In the genomic region with DNA sequence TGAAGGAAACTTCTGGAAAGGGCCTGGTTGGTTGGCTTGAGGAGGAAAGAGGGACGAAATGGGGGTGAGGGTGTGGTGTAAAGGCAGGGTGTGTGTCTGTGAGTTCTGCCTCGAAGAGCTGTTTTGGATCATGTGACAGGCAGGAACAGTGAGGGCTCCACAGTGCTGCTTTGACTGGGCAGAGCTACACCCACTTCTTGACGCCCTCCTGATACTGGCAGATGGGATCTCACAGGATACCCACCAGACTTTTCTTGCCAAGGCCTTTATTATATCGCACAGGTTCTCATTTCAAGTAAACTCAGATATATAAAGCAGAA, we compare ENCODE assay signal across 24 mouse cellular contexts. TPM values are rescaled to one million over a fixed set of nuclear protein-coding genes. Genes with fewer than 3 reads are reported as not detected.
DNase-seq lines count a peak whose midpoint lies in the region; ATAC-seq and TF ChIP-seq lines count a peak whose summit lies in the region.
"Had no signal": no experiment of that assay in that cellular context is flagged by ENCODE, and none has a peak within 500 bp of the region (broad histone marks: within the 10 kb centered on the region; RNA-seq: fewer than 3 reads in every experiment).

No protein-coding gene starts in this region.

- no peak overlapping the region for H3K4me3 ChIP-seq in embryonic facial prominence, embryonic 13.5 days
- H3K4me3 ChIP-seq in embryonic facial prominence, embryonic 10.5 days, result no peak overlapping the region
- no peak overlapping the region for H3K4me3 ChIP-seq in forebrain, embryonic 12.5 days (replicated peaks)
- H3K4me3 ChIP-seq in forebrain, postnatal 0 days (ENCODE audit: low read depth, low read length), result no peak overlapping the region
- no peak overlapping the region for H3K4me3 ChIP-seq in hindbrain, embryonic 13.5 days
- H3K4me3 ChIP-seq in hindbrain, embryonic 12.5 days, result no peak overlapping the region
- no peak overlapping the region for H3K4me3 ChIP-seq in neural tube, embryonic 13.5 days
- H3K4me3 ChIP-seq: forebrain, embryonic 13.5 days had no signal

- 80% methylated on average over 4 of the region's 4 CpGs for WGBS in embryonic facial prominence, embryonic 13.5 days
- 78% methylated on average over 4 of the region's 4 CpGs for WGBS in embryonic facial prominence, embryonic 10.5 days
- WGBS in forebrain, embryonic 12.5 days, result 74% methylated on average over 4 of the region's 4 CpGs
- 68% methylated on average over 4 of the region's 4 CpGs for WGBS in forebrain, postnatal 0 days
- WGBS in hindbrain, embryonic 13.5 days, result 81% methylated on average over 4 of the region's 4 CpGs
- WGBS in hindbrain, embryonic 12.5 days, result 81% methylated on average over 4 of the region's 4 CpGs
- WGBS in neural tube, embryonic 13.5 days, result 88% methylated on average over 4 of the region's 4 CpGs

- no peaks in the 10 kb centered on the region for H3K27me3 ChIP-seq in embryonic facial prominence, embryonic 13.5 days
- no peaks in the 10 kb centered on the region for H3K27me3 ChIP-seq in embryonic facial prominence, embryonic 10.5 days (replicated peaks; ENCODE audit: low read depth, poor library complexity, severe bottlenecking)
- H3K27me3 ChIP-seq in forebrain, embryonic 12.5 days, result peaks cover 2% of the 10 kb centered on the region; the same call in 1 of the 2 replicates
- no peaks in the 10 kb centered on the region for H3K27me3 ChIP-seq in forebrain, postnatal 0 days (ENCODE audit: insufficient read depth, low read length)
- H3K27me3 ChIP-seq in hindbrain, embryonic 13.5 days, result no peaks in the 10 kb centered on the region
- no peaks in the 10 kb centered on the region for H3K27me3 ChIP-seq in hindbrain, embryonic 12.5 days
- H3K27me3 ChIP-seq in neural tube, embryonic 13.5 days, result no peaks in the 10 kb centered on the region
- H3K27me3 ChIP-seq: CH12.LX; forebrain, embryonic 13.5 days; Patski had no signal

- H3K36me3 ChIP-seq in embryonic facial prominence, embryonic 13.5 days, result no peaks in the 10 kb centered on the region
- no peaks in the 10 kb centered on the region for H3K36me3 ChIP-seq in embryonic facial prominence, embryonic 10.5 days (replicated peaks)
- no peaks in the 10 kb centered on the region for H3K36me3 ChIP-seq in forebrain, embryonic 12.5 days (replicated peaks)
- H3K36me3 ChIP-seq in forebrain, postnatal 0 days (ENCODE audit: insufficient read depth), result no peaks in the 10 kb centered on the region
- H3K36me3 ChIP-seq in hindbrain, embryonic 13.5 days, result no peaks in the 10 kb centered on the region
- H3K36me3 ChIP-seq in hindbrain, embryonic 12.5 days, result no peaks in the 10 kb centered on the region
- H3K36me3 ChIP-seq in neural tube, embryonic 13.5 days, result no peaks in the 10 kb centered on the region
- H3K36me3 ChIP-seq: G1E had no signal

- no peak overlapping the region for H3K4me2 ChIP-seq in embryonic facial prominence, embryonic 13.5 days
- no peak overlapping the region for H3K4me2 ChIP-seq in forebrain, embryonic 12.5 days
- H3K4me2 ChIP-seq in forebrain, postnatal 0 days (ENCODE audit: low read depth), result no peak overlapping the region
- H3K4me2 ChIP-seq in hindbrain, embryonic 13.5 days, result no peak overlapping the region
- H3K4me2 ChIP-seq in hindbrain, embryonic 12.5 days (replicated peaks), result no peak overlapping the region
- H3K4me2 ChIP-seq in neural tube, embryonic 13.5 days, result no peak overlapping the region

- 0 out of 2 replicates have a peak, but pooled peaks have one; percentile 43 for ATAC-seq in embryonic facial prominence, embryonic 13.5 days (ENCODE audit: insufficient number of reproducible peaks, insufficient read depth, low FRiP score, low TSS enrichment, low read depth)
- peak; percentile 37; the same call in 1 of the 2 replicates for ATAC-seq in forebrain, embryonic 12.5 days (ENCODE audit: low FRiP score)
- no peak for ATAC-seq in forebrain, postnatal 0 days
- ATAC-seq in hindbrain, embryonic 13.5 days (ENCODE audit: low FRiP score), result 0 out of 2 replicates have a peak, but pooled peaks have one; percentile 34
- no peak for ATAC-seq in hindbrain, embryonic 12.5 days (ENCODE audit: low FRiP score)
- ATAC-seq in neural tube, embryonic 13.5 days (ENCODE audit: low read depth), result peak; percentile 33; the same call in 1 of the 2 replicates
- ATAC-seq: activated CD4-positive, CD25-positive, alpha-beta regulatory T cell, adult 4 months; CD4-positive, CD25-positive, alpha-beta regulatory T cell, adult 4 months; forebrain, embryonic 13.5 days; forebrain, embryonic 16.5 days; Patski had no signal

- H3K9ac ChIP-seq in embryonic facial prominence, embryonic 13.5 days, result no peak overlapping the region
- no peak overlapping the region for H3K9ac ChIP-seq in forebrain, embryonic 12.5 days
- no peak overlapping the region for H3K9ac ChIP-seq in forebrain, postnatal 0 days
- no peak overlapping the region for H3K9ac ChIP-seq in hindbrain, embryonic 13.5 days
- no peak overlapping the region for H3K9ac ChIP-seq in hindbrain, embryonic 12.5 days
- no peak overlapping the region for H3K9ac ChIP-seq in neural tube, embryonic 13.5 days
- H3K9ac ChIP-seq: forebrain, embryonic 13.5 days had no signal

- no peaks in the 10 kb centered on the region for H3K4me1 ChIP-seq in embryonic facial prominence, embryonic 13.5 days
- no peaks in the 10 kb centered on the region for H3K4me1 ChIP-seq in embryonic facial prominence, embryonic 10.5 days
- H3K4me1 ChIP-seq in forebrain, embryonic 12.5 days, result no peaks in the 10 kb centered on the region
- no peaks in the 10 kb centered on the region for H3K4me1 ChIP-seq in forebrain, postnatal 0 days (ENCODE audit: insufficient read depth)
- no peaks in the 10 kb centered on the region for H3K4me1 ChIP-seq in hindbrain, embryonic 13.5 days (replicated peaks)
- no peaks in the 10 kb centered on the region for H3K4me1 ChIP-seq in hindbrain, embryonic 12.5 days
- 0 out of 2 replicates have a peak, but pooled peaks cover 3% of the 10 kb centered on the region for H3K4me1 ChIP-seq in neural tube, embryonic 13.5 days (replicated peaks)

- no peak overlapping the region for H3K27ac ChIP-seq in embryonic facial prominence, embryonic 13.5 days
- no peak overlapping the region for H3K27ac ChIP-seq in embryonic facial prominence, embryonic 10.5 days (replicated peaks)
- H3K27ac ChIP-seq in forebrain, embryonic 12.5 days, result no peak overlapping the region; the same call in 1 of the 2 replicates
- no peak overlapping the region for H3K27ac ChIP-seq in forebrain, postnatal 0 days (ENCODE audit: low read depth, low read length)
- H3K27ac ChIP-seq in hindbrain, embryonic 13.5 days, result no peak overlapping the region
- no peak overlapping the region for H3K27ac ChIP-seq in hindbrain, embryonic 12.5 days
- H3K27ac ChIP-seq in neural tube, embryonic 13.5 days (replicated peaks), result no peak overlapping the region
- H3K27ac ChIP-seq: forebrain, embryonic 13.5 days had no signal

- H3K9me3 ChIP-seq in embryonic facial prominence, embryonic 13.5 days, result no peaks in the 10 kb centered on the region
- no peaks in the 10 kb centered on the region for H3K9me3 ChIP-seq in embryonic facial prominence, embryonic 10.5 days
- H3K9me3 ChIP-seq in forebrain, embryonic 12.5 days, result no peaks in the 10 kb centered on the region
- no peaks in the 10 kb centered on the region for H3K9me3 ChIP-seq in forebrain, postnatal 0 days (ENCODE audit: low read length)
- no peaks in the 10 kb centered on the region for H3K9me3 ChIP-seq in hindbrain, embryonic 13.5 days
- no peaks in the 10 kb centered on the region for H3K9me3 ChIP-seq in hindbrain, embryonic 12.5 days (replicated peaks)
- H3K9me3 ChIP-seq in neural tube, embryonic 13.5 days, result no peaks in the 10 kb centered on the region
- H3K9me3 ChIP-seq: forebrain, embryonic 13.5 days; G1E had no signal

- no peak for TF ChIP-seq CTCF in forebrain, postnatal 0 days (IDR thresholded peaks at IDR 0.05; ENCODE audit: low read depth)

- DNase-seq in embryonic facial prominence, embryonic 10.5 days (ENCODE audit: low spot score), result no peak
- DNase-seq in forebrain, postnatal 0 days, result no peak
- no peak for DNase-seq in neural tube, embryonic 10.5 days (ENCODE audit: extremely low spot score, low spot score)
- DNase-seq: adrenal gland, adult 8-10 months; adrenal gland, postnatal 14 days; adrenal gland, postnatal 36 days; B cell, adult 2 months; cerebellum, adult 11-12 months; cerebellum, adult 2 months; cerebellum, adult 9-10 months; cerebellum, postnatal 10 days; cerebellum, postnatal 25 days had no signal

RNA-seq across cellular contexts. Expression of gene Chst2, which starts 29.7 kb away (rescaled TPM):
- 13.2 and 13.5 TPM in 2 replicates for polyA plus RNA-seq in embryonic facial prominence, embryonic 13.5 days (2015; fragmentation: Nextera tagmentation; extraction: Ambion mirVana)
- polyA plus RNA-seq in embryonic facial prominence, embryonic 10.5 days (2016; fragmentation: Nextera tagmentation; extraction: Ambion mirVana), result 3.4 and 3.9 TPM in 2 replicates
- 9.4 and 12.7 TPM in 2 replicates for polyA plus RNA-seq in forebrain, embryonic 12.5 days (2016; fragmentation: Nextera tagmentation; extraction: Ambion mirVana)
- total RNA-seq in forebrain, postnatal 0 days (2014; rRNA removed), result 58.6 and 68.2 TPM in 2 replicates
- 17.9 and 35.9 TPM in 2 replicates for polyA plus RNA-seq in forebrain, postnatal 0 days (2015; fragmentation: Nextera tagmentation; extraction: Ambion mirVana)
- polyA plus RNA-seq in hindbrain, embryonic 13.5 days (2015; fragmentation: Nextera tagmentation; extraction: Ambion mirVana), result 9.7 and 10.3 TPM in 2 replicates
- 7.5 and 9.1 TPM in 2 replicates for polyA plus RNA-seq in hindbrain, embryonic 12.5 days (2016; fragmentation: Nextera tagmentation; extraction: Ambion mirVana)
- 8.9 and 9.5 TPM in 2 replicates for polyA plus RNA-seq in neural tube, embryonic 13.5 days (2015; fragmentation: Nextera tagmentation; extraction: Ambion mirVana)
- total RNA-seq: CH12.LX had no signal
- polyA plus RNA-seq: G1E had no signal

Comparison
In these comparisons a context has a peak if more than half of its experiments do, and no peak if none do; other contexts are left out.
1. ATAC-seq: peak in embryonic facial prominence, embryonic 13.5 days (single experiment), forebrain, embryonic 12.5 days (single experiment), hindbrain, embryonic 13.5 days (single experiment) and neural tube, embryonic 13.5 days (single experiment); none in forebrain, postnatal 0 days (single experiment) and hindbrain, embryonic 12.5 days (single experiment).